Mouse (Mus musculus) lung, adult 2 months (tissue): ENCODE data around the gene Serpina1b.

Experiments used
- CTCF ChIP-seq: fragments of 200-500 bp; IDR thresholded peaks from 2 replicates; pipeline ENCODE4 v1.5.1; 2011; ENCODE audit warnings: mild to moderate bottlenecking, low read length, control low read depth; ENCODE audit not compliant: insufficient read depth
- POLR2A ChIP-seq: fragments of 200-500 bp; IDR thresholded peaks from 2 replicates; pipeline ENCODE4 v1.6.1; 2011; ENCODE audit warnings: low read depth, mild to moderate bottlenecking, control low read depth, low read length, borderline replicate concordance; ENCODE audit errors: extremely low read depth

DNA sequence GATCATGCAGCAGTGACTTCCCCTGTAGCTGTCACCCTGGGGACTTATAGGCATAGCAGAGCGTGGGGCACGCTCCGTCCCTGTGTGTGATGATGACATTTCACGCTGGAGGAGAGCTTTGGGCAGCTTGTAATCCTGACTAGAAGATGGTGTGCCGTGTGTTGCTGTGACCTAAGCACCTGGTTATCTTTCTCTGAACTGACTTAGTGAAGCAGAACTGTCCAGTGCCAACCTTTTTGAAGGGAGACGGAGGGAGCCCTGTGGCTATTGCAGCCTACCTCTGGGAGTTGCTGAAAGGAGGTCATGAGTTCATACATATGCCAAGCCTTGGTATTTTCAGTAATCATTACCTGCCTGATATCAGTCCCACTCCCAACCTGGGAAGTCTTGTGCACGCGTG, 134.7 kb downstream of the Serpina1b start, which contains the start of gene Serpina1f:
- TF ChIP-seq CTCF (no peak), POLR2A (no peak)
